ENCODE assay signal across 32 mouse cellular contexts in genomic region chr6:135590084-135590483, GRCm38 (mm10).
"Had no signal": no experiment of that assay in that cellular context is flagged by ENCODE, and none has a peak within 500 bp of the region (broad histone marks: within the 10 kb centered on the region; RNA-seq: fewer than 3 reads in every experiment).

No protein-coding gene starts in this region.

- ATAC-seq: liver, embryonic 12.5 days; liver, postnatal 0 days; lung, postnatal 0 days; midbrain, embryonic 13.5 days; midbrain, embryonic 15.5 days; midbrain, embryonic 16.5 days had no signal

- H3K36me3 ChIP-seq: limb, embryonic 10.5 days; limb, embryonic 12.5 days; limb, embryonic 13.5 days; limb, embryonic 15.5 days; liver, embryonic 12.5 days; liver, embryonic 13.5 days; liver, embryonic 15.5 days; lung, embryonic 15.5 days; midbrain, embryonic 10.5 days; midbrain, embryonic 12.5 days; midbrain, embryonic 13.5 days; midbrain, embryonic 15.5 days; neural tube, embryonic 12.5 days had no signal

- H3K27me3 ChIP-seq: limb, embryonic 12.5 days; liver, embryonic 12.5 days; liver, embryonic 13.5 days; liver, embryonic 15.5 days; lung, embryonic 15.5 days; megakaryocyte, embryonic 14.5 days; midbrain, embryonic 12.5 days; midbrain, embryonic 13.5 days; midbrain, embryonic 15.5 days; neural tube, embryonic 12.5 days had no signal

- H3K4me3 ChIP-seq: limb, embryonic 10.5 days; limb, embryonic 12.5 days; limb, embryonic 13.5 days; limb, embryonic 15.5 days; liver, embryonic 12.5 days; liver, embryonic 13.5 days; liver, embryonic 15.5 days; lung, embryonic 15.5 days; megakaryocyte, embryonic 14.5 days; midbrain, embryonic 10.5 days; midbrain, embryonic 12.5 days; midbrain, embryonic 13.5 days; midbrain, embryonic 15.5 days; myocyte; neural tube, embryonic 12.5 days had no signal

- H3K27ac ChIP-seq: limb, embryonic 10.5 days; limb, embryonic 12.5 days; limb, embryonic 13.5 days; limb, embryonic 15.5 days; liver, embryonic 12.5 days; liver, embryonic 13.5 days; liver, embryonic 14.5 days; liver, embryonic 15.5 days; lung, embryonic 15.5 days; macrophage; midbrain, embryonic 10.5 days; midbrain, embryonic 12.5 days; midbrain, embryonic 13.5 days; midbrain, embryonic 15.5 days; neural tube, embryonic 12.5 days had no signal

- H3K9me3 ChIP-seq: limb, embryonic 10.5 days; limb, embryonic 12.5 days; limb, embryonic 13.5 days; limb, embryonic 15.5 days; liver, embryonic 12.5 days; liver, embryonic 13.5 days; liver, embryonic 15.5 days; lung, embryonic 15.5 days; megakaryocyte, embryonic 14.5 days; midbrain, embryonic 10.5 days; midbrain, embryonic 12.5 days; midbrain, embryonic 13.5 days; midbrain, embryonic 15.5 days; neural tube, embryonic 12.5 days had no signal

- H3K4me1 ChIP-seq: limb, embryonic 10.5 days; limb, embryonic 12.5 days; liver, embryonic 12.5 days; liver, embryonic 13.5 days; lung, embryonic 15.5 days; megakaryocyte, embryonic 14.5 days; midbrain, embryonic 10.5 days; midbrain, embryonic 12.5 days; midbrain, embryonic 13.5 days; midbrain, embryonic 15.5 days; neural tube, embryonic 12.5 days had no signal

- DNase-seq: left cerebral cortex, postnatal 4 days; liver; liver, embryonic 13.5 days; liver, postnatal 0 days; lung, adult 18-20 months; lung, adult 2 months; lung, embryonic 14.5 days; lung, postnatal 10 days; lung, postnatal 14 days; lung, postnatal 36 days; lung, postnatal 4 days; midbrain, embryonic 14.5 days had no signal

- H3K4me2 ChIP-seq: limb, embryonic 12.5 days; limb, embryonic 13.5 days; limb, embryonic 15.5 days; liver, embryonic 11.5 days; liver, embryonic 12.5 days; liver, embryonic 13.5 days; liver, embryonic 15.5 days; lung, embryonic 14.5 days; lung, embryonic 15.5 days; midbrain, embryonic 11.5 days; midbrain, embryonic 12.5 days; midbrain, embryonic 13.5 days; midbrain, embryonic 15.5 days; neural tube, embryonic 12.5 days had no signal

- H3K9ac ChIP-seq: limb, embryonic 12.5 days; limb, embryonic 13.5 days; limb, embryonic 15.5 days; liver, embryonic 12.5 days; liver, embryonic 13.5 days; liver, embryonic 14.5 days; liver, embryonic 15.5 days; liver, postnatal 0 days; lung, embryonic 14.5 days; lung, embryonic 15.5 days; midbrain, embryonic 12.5 days; midbrain, embryonic 13.5 days; midbrain, embryonic 15.5 days; neural tube, embryonic 12.5 days had no signal
